Mouse (Mus musculus) frontal cortex, postnatal 36 days (tissue): ENCODE results near the gene Pf4.
A peak's percentile ranks its signal among the peaks of the same experiment; 100 is the strongest.

ENCODE experiments used
- DNase-seq, 2 experiments: peaks; one replicate each; pipeline ENCODE4 v3.0.0; 2022; ENCODE audit warnings: low spot score in 2 of 2

Pf4 gene

GRCm38 (mm10) chr5:90771880-90772653, at the start of gene Pf4:
TSS of gene Pf4 (plus strand) at chr5:90772435.
- DNase-seq, result no peak

GRCm38 (mm10) chr5:90722656-90723055, 49.6 kb upstream of the Pf4 start:
- no peak for DNase-seq

DNA sequence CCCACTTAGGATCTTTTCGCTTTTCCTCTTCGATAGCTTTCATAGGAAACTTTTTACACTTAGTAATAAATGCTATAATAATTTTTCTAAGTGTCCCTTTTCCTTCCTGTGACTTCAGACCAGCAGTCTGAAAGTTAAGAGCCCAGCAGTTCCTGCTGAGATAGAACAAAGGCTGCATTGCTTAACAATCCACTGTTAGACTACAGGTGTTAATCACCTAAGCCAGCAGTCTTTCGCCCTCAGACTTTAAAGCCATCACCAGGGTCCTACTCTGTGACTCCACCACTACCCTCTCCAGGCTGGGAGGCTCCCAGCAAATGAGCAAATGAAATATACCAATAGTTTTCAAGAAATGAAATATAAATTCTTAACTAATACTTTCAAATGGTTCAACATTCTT, 44.0 kb upstream of the Pf4 start:
- DNase-seq, result no peak

- no peak for DNase-seq
Measured at GRCm38 (mm10) chr5:90731480-90731879, 40.8 kb upstream of the Pf4 start.

DNA sequence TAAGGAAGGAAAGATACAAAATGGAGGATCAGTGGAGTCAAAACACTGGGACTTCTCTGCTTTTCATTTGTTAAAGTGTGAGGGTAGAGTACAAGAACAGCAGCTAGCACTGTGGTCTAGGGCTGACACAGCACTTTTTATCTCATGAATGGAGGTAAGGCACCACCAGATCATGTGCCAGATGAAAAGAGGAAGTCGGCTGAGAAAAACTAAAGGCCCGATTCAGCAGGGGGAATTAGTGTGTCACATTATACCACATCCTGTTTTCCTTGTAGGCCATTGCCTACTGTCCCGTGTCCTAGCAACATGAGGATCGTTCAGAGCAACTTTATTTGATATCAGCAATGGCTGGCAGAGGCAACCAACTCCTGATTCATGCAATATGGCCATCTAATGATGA, 30.2 kb upstream of the Pf4 start:
- DNase-seq, result no peak

DNA sequence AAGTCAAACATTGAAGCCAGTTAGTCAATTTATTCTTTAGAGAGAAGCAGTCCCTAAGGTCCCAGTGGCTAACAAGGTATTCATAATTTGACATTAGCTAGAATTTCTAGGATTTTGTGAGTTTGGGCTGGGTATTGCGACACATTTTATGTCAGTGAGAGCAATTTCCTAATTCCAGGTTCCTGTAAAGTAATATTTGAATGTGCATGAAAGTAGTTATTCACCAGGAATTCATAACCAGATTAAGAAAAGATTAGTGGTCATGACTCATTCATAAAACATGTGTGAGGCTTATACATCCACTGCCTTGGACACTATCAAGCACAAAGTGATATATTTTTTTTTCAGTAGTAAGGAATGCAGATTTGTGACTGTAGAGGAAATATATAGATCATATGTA, 18.3 kb upstream of the Pf4 start:
- no peak for DNase-seq

DNA sequence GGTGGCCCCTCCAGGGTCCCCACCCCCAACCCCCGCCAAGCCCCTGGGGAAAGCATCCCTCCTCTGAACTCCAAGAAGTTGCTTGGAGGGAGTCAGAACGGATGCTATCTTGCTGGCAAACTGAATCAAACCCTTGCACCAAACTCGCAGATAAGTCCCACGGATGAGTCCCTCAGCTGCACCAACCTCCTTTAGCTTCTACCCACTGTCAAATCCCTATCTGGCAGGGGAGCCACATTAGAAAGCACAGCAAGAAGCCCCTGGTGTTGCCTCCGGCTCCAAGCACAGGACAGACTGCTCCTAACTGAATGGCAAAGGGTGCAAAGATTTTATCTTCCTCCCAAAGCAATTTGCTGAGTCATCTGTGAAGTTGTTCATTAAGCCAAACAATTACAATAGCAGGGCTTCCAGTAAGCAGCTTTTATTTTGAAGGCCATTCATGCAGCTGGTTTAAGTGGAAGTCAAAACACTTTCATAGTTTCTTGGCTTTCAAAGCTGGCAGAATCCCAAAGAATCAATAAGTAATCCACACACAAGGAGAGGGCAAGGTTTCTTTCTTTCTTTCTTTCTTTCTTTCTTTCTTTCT, 14.1 kb upstream of the Pf4 start:
- no peak for DNase-seq

- DNase-seq, result peak in 1 of 2 experiments; percentile 7
Measured at GRCm38 (mm10) chr5:90759077-90760065, 12.9 kb upstream of the Pf4 start, which contains the start of gene Cxcl5. TSS of gene Cxcl5 (plus strand) at chr5:90759360.

GRCm38 (mm10) chr5:90760303-90760702, 11.9 kb upstream of the Pf4 start:
- no peak for DNase-seq

DNA sequence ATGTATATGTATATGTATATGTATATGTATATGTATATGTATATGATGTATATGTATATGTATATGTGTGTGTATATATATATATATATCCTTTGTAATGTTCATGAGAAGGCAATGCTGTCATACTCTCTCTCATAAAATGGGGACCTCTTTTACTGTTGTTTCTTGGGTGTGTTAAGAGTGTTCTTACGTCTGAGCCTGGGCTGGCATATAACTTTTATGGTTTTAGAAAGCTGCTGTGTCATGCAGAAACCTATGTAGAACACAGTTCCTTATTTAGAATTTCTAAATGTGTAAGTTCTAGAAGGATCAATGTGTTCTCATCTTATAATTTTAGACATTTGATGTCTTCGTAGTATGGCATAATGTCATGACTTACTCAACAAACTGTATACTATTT, 11.4 kb upstream of the Pf4 start:
- DNase-seq, result no peak

- DNase-seq, result no peak
Measured at GRCm38 (mm10) chr5:90761834-90762233, 10.4 kb upstream of the Pf4 start.

GRCm38 (mm10) chr5:90763912-90764665, 8.1 kb upstream of the Pf4 start:
- no peak for DNase-seq

- DNase-seq, result no peak
Measured at GRCm38 (mm10) chr5:90765821-90766606, 6.2 kb upstream of the Pf4 start.

- DNase-seq, result no peak
Measured at GRCm38 (mm10) chr5:90768218-90768617, 4.0 kb upstream of the Pf4 start, which contains the start of gene Ppbp. TSS of gene Ppbp (plus strand) at chr5:90768518.

GRCm38 (mm10) chr5:90771369-90771768, 866 bp upstream of the Pf4 start:
- DNase-seq, result no peak

- DNase-seq, result no peak
Measured at GRCm38 (mm10) chr5:90775562-90775961, 3.3 kb downstream of the Pf4 start.

DNA sequence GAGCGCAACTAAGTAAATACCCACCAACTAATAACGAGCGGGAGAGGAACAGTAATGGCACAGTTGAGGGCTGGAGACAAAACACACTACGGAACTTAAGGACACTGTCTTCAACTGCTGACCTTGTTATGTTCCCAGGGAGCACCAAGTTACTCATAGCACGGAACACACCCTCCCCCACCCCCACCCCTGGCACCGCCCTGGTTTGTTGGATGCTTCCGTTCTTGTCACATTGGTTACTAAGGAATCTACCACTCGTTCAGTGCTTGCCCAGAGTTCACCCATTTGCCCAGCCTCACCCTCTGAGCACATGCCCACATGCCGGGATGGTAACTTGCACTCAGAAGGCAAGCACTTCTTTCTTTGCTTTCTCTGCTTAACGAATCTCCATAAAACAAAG, 5.4 kb downstream of the Pf4 start:
- DNase-seq, result no peak

- DNase-seq, result no peak
Measured at GRCm38 (mm10) chr5:90778856-90779255, 6.6 kb downstream of the Pf4 start.

GRCm38 (mm10) chr5:90783697-90784096, 11.5 kb downstream of the Pf4 start:
- DNase-seq, result no peak
